Mouse (Mus musculus): ENCODE results near the gene Bbs5.

- TF ChIP-seq CTCF (IDR thresholded peaks at IDR 0.05; ENCODE audit: extremely low read depth, insufficient read depth, low read length) (no peak), POLR2A (IDR thresholded peaks at IDR 0.05; ENCODE audit: extremely low read depth, insufficient read depth, low read length) (no peak)
These were observed 46.5 kb downstream of the Bbs5 start for GRCm38 (mm10) chr2:69693501-69693900.
